7 mouse cellular contexts compared by ENCODE assay signal in the genomic region with DNA sequence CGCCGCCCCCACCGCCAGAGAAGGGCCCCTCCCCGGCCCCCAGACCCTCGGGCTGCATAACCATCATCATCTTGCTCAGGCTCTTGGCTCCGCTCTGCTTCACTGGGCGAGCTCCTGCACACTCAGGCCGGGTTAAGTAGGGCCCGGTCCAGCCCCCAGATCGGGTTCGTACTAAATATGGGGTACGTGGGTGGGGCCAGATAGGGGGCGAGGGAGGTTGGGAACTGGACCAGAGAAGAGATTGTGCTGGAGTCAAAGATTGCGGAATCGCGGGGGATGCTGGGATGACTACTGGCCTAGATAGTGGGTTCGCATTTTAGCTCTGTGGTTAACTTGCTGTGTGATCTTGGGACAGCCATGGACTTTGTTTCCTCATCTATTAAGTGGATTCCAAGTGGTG. TPM values are rescaled to one million over a fixed set of nuclear protein-coding genes. Genes with fewer than 3 reads are reported as not detected.
A peak's percentile ranks its signal among the peaks of the same experiment; 100 is the strongest.
DNase-seq lines count a peak whose midpoint lies in the region; ATAC-seq lines count a peak whose summit lies in the region.

A gene (minus strand): TSS at position 125 of the 400 bp plus-strand sequence.

- H3K36me3 ChIP-seq in forebrain, embryonic 11.5 days (ENCODE audit: control insufficient read depth, insufficient read depth, low read length), result no peaks in the 10 kb centered on the region
- no peaks in the 10 kb centered on the region for H3K36me3 ChIP-seq in limb, embryonic 12.5 days
- no peaks in the 10 kb centered on the region; the same call in 1 of the 2 replicates for H3K36me3 ChIP-seq in midbrain, embryonic 14.5 days (ENCODE audit: control insufficient read depth, insufficient read depth, low read length)

- H3K9ac ChIP-seq in forebrain, embryonic 11.5 days (ENCODE audit: low read length), result peak within 1 kb of the TSS; percentile 81
- peak within 1 kb of the TSS; percentile 86 for H3K9ac ChIP-seq in limb, embryonic 12.5 days (replicated peaks)
- H3K9ac ChIP-seq in midbrain, embryonic 14.5 days (replicated peaks; ENCODE audit: low read length), result peak within 1 kb of the TSS; percentile 78

- WGBS in forebrain, embryonic 11.5 days, result 5% methylated on average over 17 of the region's 17 CpGs
- WGBS in limb, embryonic 12.5 days, result 2% methylated on average over 17 of the region's 17 CpGs
- WGBS in midbrain, embryonic 14.5 days, result 5% methylated on average over 17 of the region's 17 CpGs

- no peak for DNase-seq in forebrain, embryonic 11.5 days (ENCODE audit: low spot score)
- DNase-seq in heart, postnatal 14 days, result peak; percentile 37 to 42
- no peak for DNase-seq in midbrain, embryonic 14.5 days
- DNase-seq in layer of hippocampus, adult 11-12 months (ENCODE audit: low spot score), result no peak
- DNase-seq in natural killer cell, adult 2 months (ENCODE audit: low spot score in 2 of 2), result no peak

- H3K27ac ChIP-seq in forebrain, embryonic 11.5 days (ENCODE audit: low read depth, low read length), result no peak within 1 kb of the TSS
- peak within 1 kb of the TSS; percentile 66 for H3K27ac ChIP-seq in limb, embryonic 12.5 days
- H3K27ac ChIP-seq in midbrain, embryonic 14.5 days (replicated peaks; ENCODE audit: low read depth, low read length), result peak within 1 kb of the TSS; percentile 78

- H3K4me3 ChIP-seq in forebrain, embryonic 11.5 days (ENCODE audit: low read depth, low read length), result peak within 1 kb of the TSS; percentile 88
- peak within 1 kb of the TSS; percentile 89 for H3K4me3 ChIP-seq in limb, embryonic 12.5 days (replicated peaks)
- peak within 1 kb of the TSS; percentile 85 for H3K4me3 ChIP-seq in midbrain, embryonic 14.5 days (replicated peaks; ENCODE audit: low read depth, low read length)

- ATAC-seq in common myeloid progenitor, adult 5-6 weeks (replicated peaks; ENCODE audit: low read depth, poor library complexity, severe bottlenecking), result peak; percentile 10; the same call in 1 of the 2 replicates
- no peak for ATAC-seq in forebrain, embryonic 11.5 days (replicated peaks; ENCODE audit: low FRiP score)
- peak; percentile 30 for ATAC-seq in limb, embryonic 12.5 days (ENCODE audit: insufficient number of reproducible peaks, insufficient read depth, low FRiP score, low TSS enrichment, low read depth)
- no peak for ATAC-seq in midbrain, embryonic 14.5 days (ENCODE audit: low FRiP score, low TSS enrichment)

- intact Hi-C loops in heart, postnatal 14 days (cut with DNase I), result no loop called here

- H3K9me3 ChIP-seq in forebrain, embryonic 11.5 days (ENCODE audit: control insufficient read depth, low read length), result no peaks in the 10 kb centered on the region
- no peaks in the 10 kb centered on the region for H3K9me3 ChIP-seq in limb, embryonic 12.5 days
- H3K9me3 ChIP-seq in midbrain, embryonic 14.5 days (ENCODE audit: control insufficient read depth, low read length), result no peaks in the 10 kb centered on the region

- H3K4me1 ChIP-seq in forebrain, embryonic 11.5 days (replicated peaks; ENCODE audit: control insufficient read depth, insufficient read depth, low read length), result peaks cover 8% of the 10 kb centered on the region; the same call in 1 of the 2 replicates
- peaks cover 14% of the 10 kb centered on the region for H3K4me1 ChIP-seq in limb, embryonic 12.5 days (replicated peaks)
- peaks cover 10% of the 10 kb centered on the region for H3K4me1 ChIP-seq in midbrain, embryonic 14.5 days (ENCODE audit: control insufficient read depth, insufficient read depth, low read length)

- H3K4me2 ChIP-seq in forebrain, embryonic 11.5 days (ENCODE audit: low read depth, low read length, severe bottlenecking), result peak within 1 kb of the TSS; percentile 91
- H3K4me2 ChIP-seq in limb, embryonic 12.5 days, result peak within 1 kb of the TSS; percentile 97
- H3K4me2 ChIP-seq in midbrain, embryonic 14.5 days (ENCODE audit: low read length), result peak within 1 kb of the TSS; percentile 87

- H3K27me3 ChIP-seq in forebrain, embryonic 11.5 days (ENCODE audit: control insufficient read depth, insufficient read depth, low read length), result no peaks in the 10 kb centered on the region; the same call in 1 of the 2 replicates
- H3K27me3 ChIP-seq in limb, embryonic 12.5 days, result peaks cover 14% of the 10 kb centered on the region
- no peaks in the 10 kb centered on the region for H3K27me3 ChIP-seq in midbrain, embryonic 14.5 days (ENCODE audit: control insufficient read depth, insufficient read depth, low read length)

RNA-seq across cellular contexts. Expression of the gene that starts here (rescaled TPM):
- 0.37 TPM in 1 of 2 replicates, not detected in the other for total RNA-seq in common myeloid progenitor, adult 5-6 weeks (2017)
- polyA plus RNA-seq in forebrain, embryonic 11.5 days (2014; fragmentation: Nextera tagmentation; extraction: Ambion mirVana), result 1.8 and 2.2 TPM in 2 replicates
- total RNA-seq in heart, postnatal 14 days (2021), result under 1 TPM; 0.39 to 0.88 TPM
- 9.0 and 9.1 TPM in 2 replicates for polyA plus RNA-seq in limb, embryonic 12.5 days (2016; fragmentation: Nextera tagmentation; extraction: Ambion mirVana)
- 2.1 and 3.1 TPM in 2 replicates for polyA plus RNA-seq in midbrain, embryonic 14.5 days (2014; fragmentation: Nextera tagmentation; extraction: Ambion mirVana)

Comparison
In these comparisons a context has a peak if more than half of its experiments do, and no peak if none do; other contexts are left out.
1. Peak in ATAC-seq in common myeloid progenitor, adult 5-6 weeks; RNA of the gene not detected or under 1 TPM.
2. Peak in DNase-seq in heart, postnatal 14 days; RNA of the gene not detected or under 1 TPM.